Mouse (Mus musculus): ENCODE data around the gene Hist1h3b. TPM values are rescaled to one million over a fixed set of nuclear protein-coding genes. Genes with fewer than 3 reads are reported as not detected.

Gene Hist1h3b
- total RNA-seq, 2 experiments from 2014 or later: 433 to 519 TPM

DNA sequence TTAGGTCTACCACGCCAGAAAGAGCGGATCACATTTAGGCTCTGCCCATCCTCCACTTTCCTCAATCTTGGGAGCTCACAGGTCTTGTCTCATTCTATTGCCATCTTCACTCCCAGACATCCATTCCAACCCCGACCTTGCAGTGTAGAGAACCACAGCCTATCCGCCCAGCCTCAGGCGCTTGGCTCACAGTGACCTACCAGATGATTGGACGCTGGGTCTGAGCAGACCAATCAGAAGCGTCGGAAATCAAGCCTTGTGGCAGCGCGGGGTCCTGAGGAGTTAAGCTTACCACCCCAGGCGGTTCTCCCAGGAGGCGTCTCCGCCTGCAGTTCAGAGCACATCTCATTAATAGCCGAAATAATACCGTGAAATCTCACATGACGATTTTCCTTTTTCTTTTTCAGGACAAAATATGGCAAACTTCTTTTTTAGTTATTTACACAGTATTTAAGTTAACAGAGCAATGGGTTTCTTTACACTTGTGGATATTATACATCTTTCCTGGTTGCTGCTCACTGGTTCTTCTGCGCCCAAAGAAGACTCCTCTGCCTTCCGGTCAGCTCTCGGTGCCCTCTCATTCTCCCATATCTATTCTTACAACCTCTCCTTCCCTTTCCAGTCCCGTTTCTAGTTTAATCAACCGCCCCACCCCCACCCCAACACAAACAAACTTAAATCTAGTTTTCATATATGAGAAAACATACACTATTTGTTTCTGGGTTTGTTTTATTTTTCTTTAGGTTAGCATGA lies 20.7 kb downstream of the Hist1h3b start:
- DNase-seq (ENCODE audit: low spot score in 2 of 2): peak in 1 of 2 experiments; percentile 22

- DNase-seq (ENCODE audit: low spot score in 2 of 2): no peak
These were observed 26.3 kb downstream of the Hist1h3b start for GRCm38 (mm10) chr13:23778339-23778738.

GRCm38 (mm10) chr13:23779025-23779424 lies 27.0 kb downstream of the Hist1h3b start:
- DNase-seq (ENCODE audit: low spot score in 2 of 2): no peak

GRCm38 (mm10) chr13:23792520-23792919 lies 40.5 kb downstream of the Hist1h3b start:
- peak in 1 of 2 experiments; percentile 21 for DNase-seq (ENCODE audit: low spot score in 2 of 2)

DNA sequence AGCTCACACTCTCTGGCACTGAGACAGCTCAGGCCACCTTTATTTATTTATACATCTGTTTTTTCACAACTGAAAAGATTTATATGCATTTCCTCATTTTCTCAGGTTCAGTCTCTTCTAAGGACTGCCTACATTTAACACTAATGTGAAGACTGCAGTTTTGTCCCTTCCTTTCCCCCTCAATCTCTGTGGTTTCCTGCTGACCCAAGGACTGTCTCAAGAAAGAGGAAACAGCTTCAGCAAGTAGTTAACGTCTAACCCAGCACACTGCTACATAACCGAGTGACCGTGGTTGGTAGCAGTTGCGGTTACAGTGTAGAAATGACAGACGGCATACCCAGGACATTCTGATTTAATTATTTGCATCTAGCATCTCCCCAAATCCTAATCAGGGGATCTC lies 47.3 kb downstream of the Hist1h3b start:
- no peak for DNase-seq (ENCODE audit: low spot score in 2 of 2)

Small RNA genes lying within 50 kb of the gene (microRNA-seq; reads per million reads assigned to microRNA genes)
- gene Gm44314 (not detected), gene Gm44484 (not detected)

Other genes with a start within 250 kb of the Hist1h3b start
- 100 to 1,000 TPM; 761 to 939 TPM for gene Hist1h4h, start 221.2 kb upstream of the Hist1h3b start, total RNA-seq (2021)
- 100 to 1,000 TPM; 329 to 395 TPM for gene Hist1h2af, start 218.4 kb upstream of the Hist1h3b start, total RNA-seq (2021)
- 100 to 1,000 TPM; 100 to 143 TPM for gene Hist1h3g, start 216.8 kb upstream of the Hist1h3b start, total RNA-seq (2021)
- 10 to 100 TPM; 18.5 to 24.9 TPM for gene Hist1h2bh, start 208.9 kb upstream of the Hist1h3b start, total RNA-seq (2021)
- gene Hist1h3f, start 208.2 kb upstream of the Hist1h3b start, total RNA-seq (2021): 100 to 1,000 TPM in 1 of 2 experiments, 10 to 100 TPM in 1; 92.1 to 134 TPM
- 100 to 1,000 TPM; 613 to 773 TPM for gene Hist1h4f, start 200.6 kb upstream of the Hist1h3b start, total RNA-seq (2021)
- 10 to 100 TPM; 34.6 to 45.9 TPM for gene Hist1h1d, start 199.0 kb upstream of the Hist1h3b start, total RNA-seq (2021)
- 100 to 1,000 TPM; 232 to 273 TPM for gene Hist1h3e, start 189.9 kb upstream of the Hist1h3b start, total RNA-seq (2021)
- 10 to 100 TPM; 63.6 to 92.7 TPM for gene Hist1h2ae, start 181.0 kb upstream of the Hist1h3b start, total RNA-seq (2021)
- gene Hist1h2bg, start 180.9 kb upstream of the Hist1h3b start, total RNA-seq (2021): 100 to 1,000 TPM; 491 to 581 TPM
- gene Hist1h2bf, start 178.1 kb upstream of the Hist1h3b start, total RNA-seq (2021): 100 to 1,000 TPM; 240 to 292 TPM
- 10 to 100 TPM; 51.6 to 79.2 TPM for gene Hist1h2ad, start 177.9 kb upstream of the Hist1h3b start, total RNA-seq (2021)
- 10 to 100 TPM; 55.2 to 69.3 TPM for gene Hist1h3d, start 176.5 kb upstream of the Hist1h3b start, total RNA-seq (2021)
- 100 to 1,000 TPM; 302 to 338 TPM for gene Hist1h4d, start 170.7 kb upstream of the Hist1h3b start, total RNA-seq (2021)
- gene Hist1h2be, start 131.1 kb upstream of the Hist1h3b start, total RNA-seq (2021): 10 to 100 TPM; 40.8 to 47.6 TPM
- 100 to 1,000 TPM; 307 to 345 TPM for gene Hist1h1e, start 129.7 kb upstream of the Hist1h3b start, total RNA-seq (2021)
- 10 to 100 TPM; 12.7 to 14.2 TPM for gene Hist1h2ac, start 68.3 kb upstream of the Hist1h3b start, total RNA-seq (2021)
- 10 to 100 TPM; 71.7 to 84.0 TPM for gene Hist1h2bc, start 68.1 kb upstream of the Hist1h3b start, total RNA-seq (2021)
- gene Hist1h1t, start 56.5 kb upstream of the Hist1h3b start, total RNA-seq (2021): 1 to 10 TPM; 1.3 to 1.6 TPM
- 100 to 1,000 TPM; 206 to 241 TPM for gene Hist1h4c, start 53.8 kb upstream of the Hist1h3b start, total RNA-seq (2021)
- 1 to 10 TPM; 5.9 to 6.6 TPM for gene Hfe, start 41.4 kb upstream of the Hist1h3b start, total RNA-seq (2021)
- 100 to 1,000 TPM; 462 to 585 TPM for gene Hist1h1c, start 13.5 kb upstream of the Hist1h3b start, total RNA-seq (2021)
- 100 to 1,000 TPM; 162 to 207 TPM for gene Hist1h3c, start 6.7 kb upstream of the Hist1h3b start, total RNA-seq (2021)
- 100 to 1,000 TPM; 215 to 270 TPM for gene Hist1h2bb, start 5.5 kb upstream of the Hist1h3b start, total RNA-seq (2021)
- 100 to 1,000 TPM; 390 to 456 TPM for gene Hist1h2ab, start 1.1 kb upstream of the Hist1h3b start, total RNA-seq (2021)
- 100 to 1,000 TPM; 298 to 366 TPM for gene Hist1h4b, start 4.7 kb downstream of the Hist1h3b start, total RNA-seq (2021)
- 100 to 1,000 TPM; 369 to 391 TPM for gene Hist1h4a, start 9.0 kb downstream of the Hist1h3b start, total RNA-seq (2021)
- 100 to 1,000 TPM; 353 to 457 TPM for gene Hist1h3a, start 10.1 kb downstream of the Hist1h3b start, total RNA-seq (2021)
- gene Hist1h1a, start 11.4 kb downstream of the Hist1h3b start, total RNA-seq (2021): 100 to 1,000 TPM; 271 to 321 TPM
- gene Trim38, start 17.6 kb downstream of the Hist1h3b start, total RNA-seq (2021): not detected
- gene Slc17a2, start 54.7 kb downstream of the Hist1h3b start, total RNA-seq (2021): under 1 TPM in 1 of 2 experiments, not detected in 1; 0.31 TPM
- gene Slc17a3, start 87.2 kb downstream of the Hist1h3b start, total RNA-seq (2021): under 1 TPM; 0.17 to 0.18 TPM
- gene Slc17a1, start 115.5 kb downstream of the Hist1h3b start, total RNA-seq (2021): not detected
- not detected for gene Slc17a4, start 162.7 kb downstream of the Hist1h3b start, total RNA-seq (2021)
- gene Hist1h2ba, start 181.9 kb downstream of the Hist1h3b start, total RNA-seq (2021): not detected
- not detected for gene Hist1h2aa, start 182.2 kb downstream of the Hist1h3b start, total RNA-seq (2021)
- gene Scgn, start 238.9 kb downstream of the Hist1h3b start, total RNA-seq (2021): not detected

Measured in gastrocnemius, postnatal 4 days (tissue).